Mouse (Mus musculus) liver, adult 2 months (tissue): Measurements from ENCODE around the gene Palld.

ENCODE experiments used
- CTCF ChIP-seq: fragments of 200-500 bp; IDR thresholded peaks from 2 replicates; pipeline ENCODE4 v1.5.1; 2011; ENCODE audit warnings: low read depth, low read length, control low read depth
- POLR2A ChIP-seq: fragments of 200-500 bp; IDR thresholded peaks from 2 replicates; pipeline ENCODE4 v1.6.1; 2011; ENCODE audit warnings: low read length, control low read depth; ENCODE audit not compliant: insufficient read depth; ENCODE audit errors: extremely low read depth

DNA sequence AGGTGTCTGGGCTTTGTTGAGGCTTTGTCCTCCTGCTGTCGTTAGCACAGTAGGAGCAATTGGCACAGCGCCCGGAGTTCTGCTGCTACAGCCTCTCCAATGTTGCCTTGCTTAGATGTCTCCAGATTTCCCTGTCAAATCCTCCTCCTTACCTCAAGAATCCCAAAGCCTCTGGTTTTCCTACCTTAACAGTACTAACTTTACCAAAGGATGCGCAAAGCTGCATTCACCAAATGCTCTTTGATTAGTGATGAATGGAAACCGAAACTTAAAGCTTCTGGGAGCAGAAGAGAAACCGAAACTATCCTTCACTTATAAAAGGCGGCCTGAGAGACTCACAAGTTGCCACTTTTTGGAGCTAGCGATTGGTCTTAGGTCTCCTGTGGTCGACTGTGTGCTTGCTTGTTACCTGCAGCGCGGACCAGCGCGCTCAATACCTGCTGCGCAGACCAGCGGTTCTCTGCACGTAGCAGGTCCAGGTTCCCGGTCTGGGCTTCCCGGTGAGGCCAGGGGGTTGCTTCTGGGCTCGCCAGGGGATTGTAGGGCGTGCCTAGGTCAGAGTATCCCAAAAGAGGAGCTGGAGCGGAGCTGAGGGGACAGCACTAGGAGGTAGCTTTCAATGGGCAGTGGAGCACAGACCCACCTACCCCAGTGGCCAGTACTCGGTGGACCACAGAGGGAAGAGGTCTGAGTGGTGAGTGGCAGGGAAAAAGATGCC lies 25.4 kb upstream of the Palld start, which contains the start of gene Ddx60:
- TF ChIP-seq POLR2A (no peak), CTCF (no peak)
